Mouse (Mus musculus) neural tube, embryonic 13.5 days (tissue): ENCODE results near the gene Klhl33. TPM values are rescaled to one million over a fixed set of nuclear protein-coding genes. Genes with fewer than 3 reads are reported as not detected.
"Not testable (repeated sequence)": the region's sequence is repeated elsewhere in the genome, so short reads cannot be mapped to it uniquely, and the experiment has no call there.

Source experiments
- ATAC-seq: fragments of 200-750 bp; cut with Nextera tagmentation; 2 replicates; pipeline ENCODE4 v1.8.0; 2017; ENCODE audit warnings: low read depth, mild to moderate bottlenecking, moderate TSS enrichment, moderate library complexity
- H3K27ac ChIP-seq: fragments of 300-500 bp; sonication (generic); replicated peaks from 2 replicates; pipeline ENCODE4 v1.5.1; 2015; ENCODE audit warnings: moderate library complexity, mild to moderate bottlenecking, inconsistent platforms
- H3K27me3 ChIP-seq: fragments of 300-500 bp; sonication (generic); 2 replicates; pipeline ENCODE4 v1.6.1; 2015; ENCODE audit warnings: mild to moderate bottlenecking, inconsistent platforms
- H3K36me3 ChIP-seq: fragments of 300-500 bp; sonication (generic); 2 replicates; pipeline ENCODE4 v1.6.1; 2015; ENCODE audit warnings: mild to moderate bottlenecking, inconsistent platforms
- H3K4me1 ChIP-seq: fragments of 300-500 bp; sonication (generic); replicated peaks from 2 replicates; pipeline ENCODE4 v1.6.1; 2015; ENCODE audit warnings: inconsistent platforms
- H3K4me2 ChIP-seq: fragments of 300-500 bp; sonication (generic); 2 replicates; pipeline ENCODE4 v1.6.1; 2015; ENCODE audit warnings: inconsistent platforms, mild to moderate bottlenecking, moderate library complexity
- H3K4me3 ChIP-seq: fragments of 300-500 bp; sonication (generic); 2 replicates; pipeline ENCODE4 v1.5.1; 2015; ENCODE audit warnings: mild to moderate bottlenecking, inconsistent platforms
- H3K9ac ChIP-seq: fragments of 300-500 bp; sonication (generic); 2 replicates; pipeline ENCODE4 v1.6.1; 2015; ENCODE audit warnings: moderate library complexity, mild to moderate bottlenecking, inconsistent platforms
- H3K9me3 ChIP-seq: fragments of 300-500 bp; sonication (generic); 2 replicates; pipeline ENCODE4 v1.6.1; 2016; ENCODE audit warnings: inconsistent platforms
- WGBS: fragments of 180-500 bp; shearing (Covaris S2); methylation state at CpG from one replicate; pipeline ENCODE4 v1.1.7; 2015; 5-methylcytosine and 5-hydroxymethylcytosine counted together
- polyA plus RNA-seq: library from polyadenylated mRNA; unstranded; fragments of >200 nt; fragmentation: Nextera tagmentation; extraction: Ambion mirVana; gene quantifications from 2 replicates; pipeline ENCODE4 v1.2.1, GENCODE M21; 2015

Klhl33 gene
- polyA plus RNA-seq = 0.88 and 1.2 TPM in 2 replicates

GRCm38 (mm10) chr14:50897374-50897765 is at the start of gene Klhl33:
Gene Klhl33, minus strand, starts transcription at chr14:50897507.
- peak within 1 kb of the TSS; percentile 76 for H3K9ac ChIP-seq
- H3K4me2 ChIP-seq = peak within 1 kb of the TSS; percentile 91
- no peaks in the 10 kb centered on the region for H3K36me3 ChIP-seq
- H3K4me3 ChIP-seq = peak within 1 kb of the TSS; percentile 52
- peaks cover 16% of the 10 kb centered on the region for H3K4me1 ChIP-seq
- 49% methylated on average over 7 of the region's 7 CpGs for WGBS
- H3K9me3 ChIP-seq = no peaks in the 10 kb centered on the region
- 0 out of 2 replicates have a peak, but pooled peaks have one; percentile 15 for ATAC-seq
- H3K27me3 ChIP-seq = peaks cover 10% of the 10 kb centered on the region; the same call in 1 of the 2 replicates
- 0 out of 2 replicates have a peak within 1 kb of the TSS, but pooled peaks have one; percentile 23 for H3K27ac ChIP-seq

- not testable (repeated sequence) for ATAC-seq, H3K27me3 ChIP-seq, H3K27ac ChIP-seq, H3K36me3 ChIP-seq, H3K9me3 ChIP-seq
- Histone ChIP-seq H3K9ac (peak overlapping the region; percentile 68; the same call in 1 of the 2 replicates), H3K4me1 (peaks cover 14% of the 10 kb centered on the region), H3K4me3 (peak overlapping the region; percentile 48), H3K4me2 (peak overlapping the region; percentile 64)
- WGBS = 39% methylated on average over 3 of the region's 3 CpGs
These were observed 48.2 kb upstream of the Klhl33 start for GRCm38 (mm10) chr14:50945526-50945925.

DNA sequence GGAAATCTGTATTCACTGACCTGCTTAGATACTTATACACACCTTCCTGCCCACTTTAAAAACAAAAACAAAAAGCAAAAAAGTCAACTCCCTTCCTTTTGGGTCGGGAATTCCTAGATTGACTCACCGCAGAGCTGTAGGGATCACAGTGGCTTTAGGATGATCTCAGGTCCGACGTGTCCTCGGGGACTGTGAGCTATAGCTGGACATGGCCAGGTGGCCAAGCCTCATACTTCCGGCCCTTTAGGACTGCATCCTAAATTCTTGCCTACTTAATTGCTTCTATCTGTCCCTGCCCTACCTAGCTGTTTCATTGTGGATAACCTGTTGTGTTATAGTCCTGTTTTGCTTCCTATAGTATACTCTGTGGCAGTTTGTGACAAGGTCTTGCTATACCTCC is 47.8 kb upstream of the Klhl33 start:
- Histone ChIP-seq H3K9ac (peak overlapping the region; percentile 68), H3K4me3 (peak overlapping the region; percentile 48), H3K27ac (peak overlapping the region; percentile 89), H3K4me2 (peak overlapping the region; percentile 64), H3K4me1 (peaks cover 14% of the 10 kb centered on the region)
- H3K36me3 ChIP-seq, H3K9me3 ChIP-seq, H3K27me3 ChIP-seq: not testable (repeated sequence)
- 9% methylated on average over 6 of the region's 6 CpGs for WGBS
- ATAC-seq = peak; percentile 60

DNA sequence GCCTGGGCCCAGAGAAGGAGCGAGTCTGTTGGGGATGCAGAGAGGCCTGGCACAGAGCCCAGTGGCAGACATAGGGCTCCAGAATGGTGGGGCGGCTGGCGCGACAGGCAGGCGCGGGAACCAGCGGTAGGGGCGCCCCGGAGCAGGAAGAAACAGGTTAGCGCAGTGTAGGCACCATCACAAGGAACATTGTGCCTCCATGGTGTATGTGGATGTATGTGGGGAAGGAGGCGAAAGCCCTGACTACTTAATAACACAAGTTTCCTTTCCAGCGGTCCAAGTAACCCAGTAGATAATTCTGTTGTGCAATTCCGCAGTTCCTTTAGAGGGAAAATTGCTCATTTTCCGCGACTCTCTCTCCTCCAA is 47.3 kb upstream of the Klhl33 start:
- H3K4me2 ChIP-seq = peak overlapping the region; percentile 64
- H3K9me3 ChIP-seq, H3K27me3 ChIP-seq, H3K36me3 ChIP-seq: not testable (repeated sequence)
- 0% methylated on average over 15 of the region's 15 CpGs for WGBS
- H3K4me1 ChIP-seq = peaks cover 14% of the 10 kb centered on the region
- peak overlapping the region; percentile 48 for H3K4me3 ChIP-seq
- H3K9ac ChIP-seq = peak overlapping the region; percentile 68
- peak overlapping the region; percentile 89 for H3K27ac ChIP-seq
- ATAC-seq = peak; percentile 98

- peak within 1 kb of the TSS; percentile 89 for H3K27ac ChIP-seq
- H3K9me3 ChIP-seq = no peaks in the 10 kb centered on the region
- H3K4me2 ChIP-seq = peak within 1 kb of the TSS; percentile 64
- peak; percentile 96 for ATAC-seq
- H3K27me3 ChIP-seq = no peaks in the 10 kb centered on the region
- H3K4me1 ChIP-seq = peaks cover 14% of the 10 kb centered on the region
- H3K4me3 ChIP-seq = peak within 1 kb of the TSS; percentile 48
- WGBS = 19% methylated on average over 31 of the region's 31 CpGs
- H3K36me3 ChIP-seq = no peaks in the 10 kb centered on the region
- H3K9ac ChIP-seq = peak within 1 kb of the TSS; percentile 68
These were observed 46.8 kb upstream of the Klhl33 start, which contains the start of gene Gm49342 for GRCm38 (mm10) chr14:50943932-50944667. Gene Gm49342, plus strand, starts transcription at chr14:50944517.

GRCm38 (mm10) chr14:50938940-50939339 is 41.6 kb upstream of the Klhl33 start:
- Histone ChIP-seq H3K4me1 (peaks cover 2% of the 10 kb centered on the region), H3K36me3 (no peaks in the 10 kb centered on the region), H3K27me3 (no peaks in the 10 kb centered on the region), H3K9ac (no peak overlapping the region), H3K27ac (no peak overlapping the region), H3K9me3 (no peaks in the 10 kb centered on the region), H3K4me3 (no peak overlapping the region), H3K4me2 (no peak overlapping the region)
- no peak for ATAC-seq
- WGBS = 41% methylated on average over 2 of the region's 2 CpGs

- Histone ChIP-seq H3K4me1 (no peaks in the 10 kb centered on the region), H3K27ac (no peak overlapping the region), H3K9ac (no peak overlapping the region), H3K4me3 (no peak overlapping the region), H3K4me2 (no peak overlapping the region), H3K27me3 (no peaks in the 10 kb centered on the region), H3K36me3 (no peaks in the 10 kb centered on the region), H3K9me3 (no peaks in the 10 kb centered on the region)
- no peak for ATAC-seq
- WGBS = 91% methylated on average over 3 of the region's 3 CpGs
These were observed 41.0 kb upstream of the Klhl33 start for GRCm38 (mm10) chr14:50938119-50938908.

DNA sequence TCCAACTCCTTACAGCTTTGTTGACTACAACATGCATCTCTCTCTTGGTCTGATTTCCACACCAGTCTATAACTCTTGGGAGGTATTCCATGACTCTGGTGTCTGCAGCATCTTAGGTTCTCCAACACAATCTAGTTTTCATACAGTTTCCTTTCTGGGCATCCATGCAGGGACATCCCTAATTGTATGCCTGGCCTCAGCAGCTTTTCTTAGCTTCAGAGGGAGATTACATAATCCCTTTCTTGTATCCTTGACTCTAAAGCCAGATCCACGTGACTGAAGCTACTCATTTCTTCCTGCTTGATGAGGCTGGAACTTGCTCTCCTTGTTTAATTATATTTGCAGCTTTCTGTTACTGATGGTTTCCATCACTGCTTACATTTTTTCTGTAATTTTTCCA is 39.3 kb upstream of the Klhl33 start:
- Histone ChIP-seq H3K4me1 (peaks cover 5% of the 10 kb centered on the region), H3K9me3 (no peaks in the 10 kb centered on the region), H3K4me2 (no peak overlapping the region), H3K27me3 (no peaks in the 10 kb centered on the region), H3K36me3 (no peaks in the 10 kb centered on the region), H3K9ac (no peak overlapping the region), H3K27ac (no peak overlapping the region), H3K4me3 (no peak overlapping the region)
- ATAC-seq = no peak
- 63% methylated on average over 1 of the region's 1 CpGs for WGBS

DNA sequence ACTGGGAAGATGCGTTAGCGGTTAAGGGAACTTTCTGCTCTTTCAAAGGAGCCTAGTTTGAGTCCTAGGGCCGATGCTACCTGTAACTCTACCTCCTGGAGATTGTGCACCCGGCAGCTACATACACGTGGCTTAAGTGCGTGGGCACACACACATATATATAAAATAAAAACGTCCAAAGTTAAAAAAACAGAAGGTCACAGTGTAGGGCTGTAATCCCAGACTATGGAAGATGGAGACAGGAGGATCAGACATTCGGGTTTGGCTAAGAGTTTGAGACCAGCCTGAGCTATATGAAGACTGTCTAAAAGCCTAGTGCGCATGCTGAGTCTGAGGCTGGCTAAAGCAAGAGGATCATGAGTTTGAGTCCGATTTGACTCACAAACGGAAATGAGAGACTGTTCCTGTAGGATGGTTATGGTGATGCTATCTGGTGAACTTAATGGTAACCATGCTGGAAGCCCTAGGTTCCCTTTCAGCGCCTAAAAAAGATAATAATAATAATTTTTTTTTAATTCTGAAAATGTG is 34.2 kb upstream of the Klhl33 start:
- peaks cover 30% of the 10 kb centered on the region for H3K36me3 ChIP-seq
- no peak for ATAC-seq
- H3K4me2 ChIP-seq = peak overlapping the region; percentile 74
- H3K4me1 ChIP-seq = peaks cover 44% of the 10 kb centered on the region
- H3K4me3 ChIP-seq = peak overlapping the region; percentile 99
- peak overlapping the region; percentile 73 for H3K9ac ChIP-seq
- no peaks in the 10 kb centered on the region for H3K9me3 ChIP-seq
- H3K27ac ChIP-seq = peak overlapping the region; percentile 89
- H3K27me3 ChIP-seq = no peaks in the 10 kb centered on the region
- 11% methylated on average over 12 of the region's 12 CpGs for WGBS

DNA sequence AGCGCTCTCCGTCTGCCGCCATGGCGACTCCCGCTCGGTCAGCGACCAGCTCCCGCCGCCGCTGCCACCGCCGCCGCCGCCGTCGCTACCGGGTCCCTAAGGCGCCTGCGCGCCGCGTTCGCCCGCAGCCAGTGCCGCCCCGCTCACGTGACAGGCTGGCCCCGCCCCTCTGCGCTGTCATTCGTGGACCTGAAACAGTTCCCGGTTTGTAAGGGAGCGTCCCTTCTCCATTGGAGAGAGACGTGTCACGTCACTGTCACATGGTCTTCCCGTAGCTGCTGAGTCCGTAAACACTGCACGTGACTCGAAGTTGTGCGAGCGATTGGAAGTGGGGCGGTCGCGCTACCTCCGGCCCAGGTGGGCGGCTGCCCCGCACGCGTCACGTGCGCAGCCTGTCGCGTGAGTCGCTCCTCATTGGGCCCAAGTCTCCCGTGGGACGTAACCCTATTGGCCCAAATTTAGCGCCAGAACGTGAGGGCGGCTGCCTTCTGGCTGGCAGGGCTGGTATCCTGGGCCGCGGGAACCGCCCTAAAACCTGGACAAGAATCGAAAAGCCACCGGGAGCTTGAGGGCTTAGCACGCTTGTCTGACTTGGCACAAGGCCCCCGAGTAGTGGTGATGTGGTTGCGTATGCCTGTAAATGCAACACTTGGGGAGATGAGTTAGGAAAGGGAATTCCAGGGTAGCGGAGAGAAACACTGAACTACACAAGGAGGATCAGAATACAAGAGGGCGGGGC is 33.6 kb upstream of the Klhl33 start, which contains the start of the genes Pip4p1 and Pnp:
Gene Pip4p1, minus strand, starts transcription at position 103 of the 739 bp plus-strand sequence.
Gene Pnp, plus strand, starts transcription at position 329 of the 739 bp plus-strand sequence.
- Histone ChIP-seq H3K9ac (peak within 1 kb of the TSS; percentile 99), H3K27me3 (no peaks in the 10 kb centered on the region), H3K4me2 (peak within 1 kb of the TSS; percentile 90), H3K4me3 (peak within 1 kb of the TSS; percentile 99), H3K36me3 (peaks cover 36% of the 10 kb centered on the region), H3K4me1 (peaks cover 50% of the 10 kb centered on the region), H3K27ac (peak within 1 kb of the TSS; percentile 89), H3K9me3 (no peaks in the 10 kb centered on the region)
- under 1% methylated on average over 66 of the region's 68 CpGs for WGBS
- ATAC-seq = peak; percentile 99

DNA sequence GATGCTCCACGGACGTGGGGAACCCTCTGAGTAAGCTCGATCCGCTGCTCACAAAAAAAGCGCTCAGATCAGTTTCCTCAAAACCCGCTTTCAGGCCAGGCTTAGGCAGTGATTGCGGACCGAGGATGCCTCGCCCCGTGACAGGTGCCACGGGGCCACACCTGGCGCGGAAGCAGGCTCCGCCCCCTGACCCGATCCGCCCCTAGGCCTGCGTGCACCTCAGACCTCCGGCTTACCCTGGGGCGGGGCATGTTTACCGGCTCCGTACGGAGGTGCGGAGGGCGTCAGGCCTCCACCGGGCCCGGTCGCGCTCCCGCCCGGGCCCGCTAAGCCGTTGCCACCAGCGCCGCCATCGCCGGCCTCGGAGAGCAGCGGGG is 33.1 kb upstream of the Klhl33 start:
- H3K4me2 ChIP-seq = peak overlapping the region; percentile 90
- H3K27me3 ChIP-seq = no peaks in the 10 kb centered on the region
- peaks cover 55% of the 10 kb centered on the region for H3K4me1 ChIP-seq
- no peaks in the 10 kb centered on the region for H3K9me3 ChIP-seq
- peak; percentile 54 for ATAC-seq
- 0% methylated on average over 38 of the region's 38 CpGs for WGBS
- peak overlapping the region; percentile 99 for H3K4me3 ChIP-seq
- H3K9ac ChIP-seq = peak overlapping the region; percentile 99
- peak overlapping the region; percentile 86 for H3K27ac ChIP-seq
- peaks cover 38% of the 10 kb centered on the region for H3K36me3 ChIP-seq
